Mouse (Mus musculus) heart, adult 8-10 months (tissue): ENCODE data around the gene Gm4214. TPM values are rescaled to one million over a fixed set of nuclear protein-coding genes. Genes with fewer than 3 reads are reported as not detected.
"Not testable (repeated sequence)": the region's sequence is repeated elsewhere in the genome, so short reads cannot be mapped to it uniquely, and the experiment has no call there.

Experiments
- DNase-seq: peaks from one replicate; pipeline ENCODE4 v3.0.0; 2022; ENCODE audit warnings: low spot score
- total RNA-seq, 4 experiments: library from RNA; stranded (reverse); gene quantifications; 2 replicates each; pipeline ENCODE4 v1.2.4; 2022

The Gm4214 gene
- not detected for total RNA-seq

DNA sequence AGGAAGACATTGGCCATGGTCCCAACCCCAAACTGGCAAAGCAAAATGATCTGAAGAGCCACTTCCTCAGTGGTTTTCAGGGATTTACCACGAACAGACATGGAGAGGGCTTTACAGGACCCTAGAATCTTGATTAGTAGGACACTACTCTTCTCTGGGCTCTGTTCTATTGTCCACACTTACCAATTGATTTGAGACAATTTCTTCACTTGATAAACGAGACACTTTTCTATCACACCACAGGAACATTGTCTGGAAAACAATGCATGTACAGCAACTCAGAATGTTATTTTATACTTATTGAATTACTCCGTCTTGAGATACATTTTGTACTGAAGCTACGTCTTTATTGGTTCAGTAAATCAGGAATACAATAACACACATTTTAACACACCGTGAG lies at the start of gene Gm4214:
TSS of gene Gm4214 (minus strand) at position 101 of the 400 bp plus-strand sequence.
- DNase-seq, result not testable (repeated sequence)

- DNase-seq, result not testable (repeated sequence)
These were observed 35.4 kb upstream of the Gm4214 start, which contains the start of gene Gm4216 for GRCm38 (mm10) chr7:23019823-23020222. TSS of gene Gm4216 (minus strand) at chr7:23019923.

Other genes starting within 250 kb of the Gm4214 start
- not detected for gene Vmn1r157, start 223.0 kb downstream of the Gm4214 start, total RNA-seq
- not detected for gene Vmn1r158, start 193.9 kb downstream of the Gm4214 start, total RNA-seq
- gene Vmn1r159, start 141.1 kb downstream of the Gm4214 start, total RNA-seq, result not detected
- not detected for gene Vmn1r160, start 113.4 kb downstream of the Gm4214 start, total RNA-seq
- not detected for gene Gm4216, start 35.2 kb upstream of the Gm4214 start, total RNA-seq
- gene Vmn1r163, start 70.9 kb upstream of the Gm4214 start, total RNA-seq, result not detected
- not detected for gene Gm8720, start 82.8 kb upstream of the Gm4214 start, total RNA-seq
- gene Gm10662, start 159.8 kb upstream of the Gm4214 start, total RNA-seq, result not detected
- not detected for gene Vmn1r165, start 232.7 kb upstream of the Gm4214 start, total RNA-seq